Mouse (Mus musculus) hindbrain, embryonic 11.5 days (tissue): ENCODE data around the gene Nrap. TPM values are rescaled to one million over a fixed set of nuclear protein-coding genes. Genes with fewer than 3 reads are reported as not detected.

Source experiments
- ATAC-seq: fragments of 200-750 bp; cut with Nextera tagmentation; 2 replicates; pipeline ENCODE4 v1.8.0; 2017; ENCODE audit warnings: mild to moderate bottlenecking, moderate TSS enrichment, moderate library complexity; ENCODE audit not compliant: low FRiP score
- DNase-seq: peaks from one replicate; pipeline ENCODE4 v3.0.0-alpha.2; 2015; ENCODE audit warnings: low spot score
- H3K27ac ChIP-seq: fragments of 300-500 bp; sonication (generic); 2 replicates; pipeline ENCODE4 v1.5.1; 2014; ENCODE audit warnings: mild to moderate bottlenecking, low read depth, low read length
- H3K27me3 ChIP-seq: fragments of 300-500 bp; sonication (generic); 2 replicates; pipeline ENCODE4 v1.6.1; 2014; ENCODE audit warnings: mild to moderate bottlenecking, low read length, moderate library complexity, mixed read lengths; ENCODE audit not compliant: control insufficient read depth, insufficient read depth
- H3K36me3 ChIP-seq: fragments of 300-500 bp; sonication (generic); 2 replicates; pipeline ENCODE4 v1.6.1; 2014; ENCODE audit warnings: mild to moderate bottlenecking, low read length, moderate library complexity, mixed read lengths; ENCODE audit not compliant: control insufficient read depth, insufficient read depth
- H3K4me1 ChIP-seq: fragments of 300-500 bp; sonication (generic); replicated peaks from 2 replicates; pipeline ENCODE4 v1.6.1; 2014; ENCODE audit warnings: low read length, mixed read lengths; ENCODE audit not compliant: control insufficient read depth, insufficient read depth
- H3K4me2 ChIP-seq: fragments of 300-500 bp; sonication (generic); replicated peaks from 2 replicates; pipeline ENCODE4 v1.6.1; 2014; ENCODE audit warnings: mild to moderate bottlenecking, low read depth, low read length
- H3K4me3 ChIP-seq: fragments of 300-500 bp; sonication (generic); 2 replicates; pipeline ENCODE4 v1.5.1; 2014; ENCODE audit warnings: low read depth, low read length
- H3K9ac ChIP-seq: fragments of 300-500 bp; sonication (generic); 2 replicates; pipeline ENCODE4 v1.6.1; 2014; ENCODE audit warnings: low read depth, low read length
- H3K9me3 ChIP-seq: fragments of 300-500 bp; sonication (generic); 2 replicates; pipeline ENCODE4 v1.6.1; 2016; ENCODE audit warnings: low read length; ENCODE audit not compliant: control insufficient read depth
- WGBS: fragments of 180-500 bp; shearing (Covaris S2); extraction: QIAGEN DNeasy Blood & Tissue Kit; methylation state at CpG from one replicate; pipeline ENCODE4 v1.1.7; 2014; 5-methylcytosine and 5-hydroxymethylcytosine counted together
- polyA plus RNA-seq: library from polyadenylated mRNA; unstranded; fragments of >200 nt; fragmentation: Nextera tagmentation; extraction: Ambion mirVana; gene quantifications from 2 replicates; pipeline ENCODE4 v1.2.1, GENCODE M21; 2014

Gene Nrap
- polyA plus RNA-seq, 1 experiment from 2014 or later: 0.22 TPM

DNA sequence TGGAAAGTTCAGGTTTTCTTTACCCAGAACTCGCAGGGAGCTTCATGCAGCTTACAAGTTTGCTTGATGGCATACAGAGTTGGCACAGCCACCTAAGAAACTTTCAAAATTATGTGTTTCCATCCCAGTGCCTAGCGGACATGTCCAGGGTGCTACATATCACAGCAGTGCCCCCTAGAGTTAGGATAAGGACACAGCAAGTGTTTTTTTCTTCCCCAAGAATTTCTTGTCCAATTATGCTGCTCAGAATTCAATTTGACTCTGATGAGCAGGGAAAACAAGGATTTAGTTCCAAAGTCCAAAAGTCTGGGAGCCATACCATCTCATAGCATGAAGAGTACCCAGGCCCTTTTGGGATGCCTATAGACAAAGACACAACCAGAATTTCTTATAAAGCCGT is 43.8 kb downstream of the Nrap start:
- no peak overlapping the region for H3K27ac ChIP-seq
- 0 out of 2 replicates have a peak, but pooled peaks cover 2% of the 10 kb centered on the region for H3K4me1 ChIP-seq
- H3K9me3 ChIP-seq: no peaks in the 10 kb centered on the region
- no peaks in the 10 kb centered on the region for H3K36me3 ChIP-seq
- H3K9ac ChIP-seq: no peak overlapping the region
- no peak for ATAC-seq
- 76% methylated on average over 3 of the region's 3 CpGs for WGBS
- no peak overlapping the region for H3K4me3 ChIP-seq
- H3K4me2 ChIP-seq: no peak overlapping the region
- DNase-seq: peak; percentile 39
- H3K27me3 ChIP-seq: no peaks in the 10 kb centered on the region

DNA sequence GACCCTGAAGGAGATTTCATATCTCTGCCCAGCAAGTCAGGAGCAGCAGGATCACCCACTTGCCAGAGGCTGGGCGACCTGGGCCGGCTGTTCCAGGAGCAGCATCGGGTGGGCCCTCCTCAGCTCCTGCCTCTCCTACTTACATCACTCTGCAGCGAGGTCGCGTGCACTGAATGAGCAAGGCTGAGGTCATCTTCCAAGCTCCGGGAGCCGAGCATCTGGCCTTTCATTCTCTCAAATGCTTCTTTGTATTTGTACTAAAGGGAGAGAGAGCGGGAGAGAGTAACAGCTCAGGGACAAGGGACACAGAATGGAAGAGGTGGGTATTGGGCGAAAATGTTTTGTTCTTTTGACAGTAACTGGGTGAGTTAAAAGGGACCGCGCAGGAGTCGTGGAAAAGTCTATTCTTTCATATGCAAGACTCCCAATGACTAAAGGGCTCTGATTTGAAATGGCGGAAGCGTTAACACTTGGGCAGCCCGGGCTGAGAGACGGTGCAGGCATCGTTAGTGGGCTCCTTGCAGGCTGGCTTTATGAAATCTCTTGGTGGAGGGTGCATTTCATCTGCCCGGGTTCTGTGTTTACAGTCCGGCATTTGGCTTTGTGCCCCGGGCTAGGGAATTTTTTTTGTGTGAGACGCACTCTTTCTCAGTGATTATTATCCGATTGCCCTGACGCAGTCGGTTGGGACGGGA is 45.8 kb downstream of the Nrap start:
- Histone ChIP-seq H3K4me2 (peak overlapping the region; percentile 7; the same call in 1 of the 2 replicates), H3K27me3 (no peaks in the 10 kb centered on the region), H3K9ac (peak overlapping the region; percentile 27; the same call in 1 of the 2 replicates), H3K9me3 (no peaks in the 10 kb centered on the region), H3K36me3 (no peaks in the 10 kb centered on the region), H3K4me1 (0 out of 2 replicates have a peak, but pooled peaks cover 2% of the 10 kb centered on the region), H3K4me3 (no peak overlapping the region), H3K27ac (peak overlapping the region; percentile 24; the same call in 1 of the 2 replicates)
- DNase-seq (peak; percentile 62), ATAC-seq (peak; percentile 73)
- 33% methylated on average over 26 of the region's 26 CpGs for WGBS

DNA sequence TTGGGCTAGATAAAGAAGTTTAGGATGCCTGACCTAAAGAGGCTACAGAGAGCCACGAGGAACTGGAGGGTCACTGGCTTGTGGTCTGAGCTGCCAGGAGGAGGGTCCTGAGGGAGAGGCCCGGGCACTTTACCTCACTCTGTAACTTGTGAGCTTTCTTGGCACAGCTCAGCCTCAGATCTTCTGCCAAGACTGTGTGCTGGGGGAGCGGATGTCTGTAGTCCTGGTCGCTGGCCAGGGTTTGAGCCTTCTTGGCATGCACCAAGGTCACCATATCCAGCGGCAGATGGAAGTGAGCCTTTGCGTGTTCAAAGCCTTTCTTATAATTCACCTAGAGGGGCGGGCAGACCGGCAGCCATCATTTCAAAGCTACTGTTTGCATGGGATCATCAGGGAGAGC is 47.8 kb downstream of the Nrap start:
- 0 out of 2 replicates have a peak, but pooled peaks cover 2% of the 10 kb centered on the region for H3K4me1 ChIP-seq
- DNase-seq: no peak
- H3K27me3 ChIP-seq: no peaks in the 10 kb centered on the region
- no peaks in the 10 kb centered on the region for H3K9me3 ChIP-seq
- no peak overlapping the region for H3K9ac ChIP-seq
- H3K36me3 ChIP-seq: no peaks in the 10 kb centered on the region
- 92% methylated on average over 8 of the region's 8 CpGs for WGBS
- H3K4me3 ChIP-seq: no peak overlapping the region
- no peak overlapping the region for H3K4me2 ChIP-seq
- ATAC-seq: no peak
- no peak overlapping the region for H3K27ac ChIP-seq

DNA sequence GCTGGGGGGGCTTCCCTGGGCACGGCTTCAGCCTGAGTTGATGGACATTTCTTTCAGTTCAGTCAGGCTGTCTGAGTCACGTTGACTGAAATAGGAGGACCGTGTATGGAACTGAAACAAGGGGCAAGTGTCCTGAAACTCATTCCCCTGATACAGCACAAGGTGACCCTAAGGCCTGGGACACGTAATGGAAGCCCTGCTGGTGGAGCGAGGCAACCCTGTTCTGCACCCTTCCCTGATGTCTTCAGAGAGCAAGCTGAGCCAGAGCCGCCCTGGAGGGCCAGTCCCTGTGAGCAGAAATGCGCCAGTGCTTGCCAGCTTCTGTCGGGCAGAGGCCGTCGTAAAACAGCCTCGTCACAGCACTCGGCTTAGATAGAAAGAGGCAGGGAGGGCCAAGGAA is 53.0 kb downstream of the Nrap start:
- H3K9ac ChIP-seq: no peak overlapping the region
- no peaks in the 10 kb centered on the region for H3K27me3 ChIP-seq
- H3K9me3 ChIP-seq: no peaks in the 10 kb centered on the region
- H3K4me2 ChIP-seq: no peak overlapping the region
- H3K4me1 ChIP-seq: no peaks in the 10 kb centered on the region
- ATAC-seq (no peak), DNase-seq (no peak)
- no peaks in the 10 kb centered on the region for H3K36me3 ChIP-seq
- WGBS: 86% methylated on average over 12 of the region's 12 CpGs
- no peak overlapping the region for H3K27ac ChIP-seq
- H3K4me3 ChIP-seq: no peak overlapping the region

GRCm38 (mm10) chr19:56336321-56336720 is 53.5 kb downstream of the Nrap start:
- Histone ChIP-seq H3K9ac (no peak overlapping the region), H3K9me3 (no peaks in the 10 kb centered on the region), H3K27ac (no peak overlapping the region), H3K4me3 (no peak overlapping the region), H3K36me3 (no peaks in the 10 kb centered on the region), H3K4me2 (no peak overlapping the region), H3K4me1 (no peaks in the 10 kb centered on the region), H3K27me3 (no peaks in the 10 kb centered on the region)
- DNase-seq: no peak
- 93% methylated on average over 17 of the region's 17 CpGs for WGBS
- no peak for ATAC-seq

GRCm38 (mm10) chr19:56326243-56326855 is 63.5 kb downstream of the Nrap start:
- peaks cover 4% of the 10 kb centered on the region for H3K4me1 ChIP-seq
- H3K4me2 ChIP-seq: no peak overlapping the region
- no peaks in the 10 kb centered on the region for H3K27me3 ChIP-seq
- 53% methylated on average over 21 of the region's 21 CpGs for WGBS
- H3K9me3 ChIP-seq: no peaks in the 10 kb centered on the region
- no peak overlapping the region for H3K27ac ChIP-seq
- H3K9ac ChIP-seq: no peak overlapping the region
- ATAC-seq: no peak
- DNase-seq: peak; percentile 37
- no peak overlapping the region for H3K4me3 ChIP-seq
- H3K36me3 ChIP-seq: no peaks in the 10 kb centered on the region

DNA sequence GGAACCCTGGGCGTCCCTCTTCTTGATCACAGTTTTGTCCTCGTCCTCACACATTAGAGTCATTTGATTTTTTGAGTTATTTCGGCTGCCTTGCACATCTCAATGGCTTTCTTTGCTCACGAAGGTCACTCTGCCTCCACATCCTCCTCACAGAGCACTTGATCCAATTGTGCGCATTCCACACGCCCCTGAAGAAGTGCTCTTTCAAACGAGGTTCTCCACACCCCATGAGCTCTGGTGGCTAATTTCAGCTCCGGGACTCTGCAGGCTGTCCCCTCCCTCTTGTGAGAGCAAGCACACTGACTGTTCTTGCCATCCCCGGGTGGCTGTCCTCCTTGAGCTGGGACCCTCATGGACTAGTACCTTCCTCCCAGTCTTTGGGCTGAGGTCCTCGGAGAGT is 64.2 kb downstream of the Nrap start:
- Histone ChIP-seq H3K9ac (0 out of 2 replicates have a peak overlapping the region, but pooled peaks have one; percentile 8), H3K4me2 (no peak overlapping the region), H3K36me3 (no peaks in the 10 kb centered on the region), H3K9me3 (no peaks in the 10 kb centered on the region), H3K4me3 (no peak overlapping the region), H3K4me1 (peaks cover 9% of the 10 kb centered on the region), H3K27ac (no peak overlapping the region), H3K27me3 (no peaks in the 10 kb centered on the region)
- no peak for ATAC-seq
- WGBS: 66% methylated on average over 10 of the region's 10 CpGs
- no peak for DNase-seq

GRCm38 (mm10) chr19:56321303-56321920 is 68.4 kb downstream of the Nrap start:
- H3K4me3 ChIP-seq: no peak overlapping the region
- no peaks in the 10 kb centered on the region for H3K9me3 ChIP-seq
- no peak overlapping the region for H3K9ac ChIP-seq
- no peak overlapping the region for H3K27ac ChIP-seq
- no peak overlapping the region for H3K4me2 ChIP-seq
- DNase-seq: no peak
- no peaks in the 10 kb centered on the region for H3K36me3 ChIP-seq
- no peaks in the 10 kb centered on the region for H3K27me3 ChIP-seq
- ATAC-seq: no peak
- peaks cover 11% of the 10 kb centered on the region for H3K4me1 ChIP-seq
- WGBS: 76% methylated on average over 12 of the region's 12 CpGs
